Mouse (Mus musculus): ENCODE measurements around the gene Ddx21. TPM values are rescaled to one million over a fixed set of nuclear protein-coding genes. Genes with fewer than 3 reads are reported as not detected.

Ddx21 gene
- polyA plus RNA-seq, 1 experiment from 2014 or later, result 17.1 TPM

- ATAC-seq (ENCODE audit: low FRiP score), result no peak
Measured at GRCm38 (mm10) chr10:62555705-62556557, 46.1 kb downstream of the Ddx21 start.

GRCm38 (mm10) chr10:62553611-62554091 lies 48.4 kb downstream of the Ddx21 start:
- no peaks in the 10 kb centered on the region for H3K27me3 ChIP-seq
- H3K9ac ChIP-seq, result no peak overlapping the region
- no peak overlapping the region for H3K27ac ChIP-seq
- 88% methylated on average over 12 of the region's 12 CpGs for WGBS
- H3K36me3 ChIP-seq, result peaks cover 38% of the 10 kb centered on the region
- H3K4me3 ChIP-seq, result no peak overlapping the region
- no peak overlapping the region for H3K4me2 ChIP-seq
- no peaks in the 10 kb centered on the region for H3K4me1 ChIP-seq (replicated peaks)
- no peaks in the 10 kb centered on the region for H3K9me3 ChIP-seq
- no peak for ATAC-seq (ENCODE audit: low FRiP score)

More at GRCm38 (mm10) chr10:62555705-62556557, 46.1 kb downstream of the Ddx21 start:
- no peak overlapping the region for H3K4me3 ChIP-seq
- no peaks in the 10 kb centered on the region for H3K9me3 ChIP-seq
- no peak overlapping the region for H3K4me2 ChIP-seq
- H3K9ac ChIP-seq, result no peak overlapping the region
- WGBS, result 75% methylated on average over 11 of the region's 11 CpGs
- no peaks in the 10 kb centered on the region for H3K27me3 ChIP-seq
- H3K36me3 ChIP-seq, result peaks cover 61% of the 10 kb centered on the region
- no peak overlapping the region for H3K27ac ChIP-seq
- no peaks in the 10 kb centered on the region for H3K4me1 ChIP-seq (replicated peaks)

- ATAC-seq (ENCODE audit: low FRiP score), result no peak
- Histone ChIP-seq H3K9ac (no peak overlapping the region), H3K27me3 (no peaks in the 10 kb centered on the region), H3K4me1 (replicated peaks) (no peaks in the 10 kb centered on the region), H3K9me3 (no peaks in the 10 kb centered on the region), H3K36me3 (peaks cover 13% of the 10 kb centered on the region; the same call in 1 of the 2 replicates), H3K4me2 (no peak overlapping the region), H3K27ac (no peak overlapping the region), H3K4me3 (no peak overlapping the region)
- 78% methylated on average over 7 of the region's 7 CpGs for WGBS
Measured at GRCm38 (mm10) chr10:62550787-62551300, 51.2 kb downstream of the Ddx21 start.

GRCm38 (mm10) chr10:62549523-62550166 lies 52.4 kb downstream of the Ddx21 start:
- no peaks in the 10 kb centered on the region for H3K27me3 ChIP-seq
- WGBS, result 35% methylated on average over 14 of the region's 16 CpGs
- no peak overlapping the region for H3K9ac ChIP-seq
- H3K4me3 ChIP-seq, result no peak overlapping the region
- no peak; the same call in 1 of the 2 replicates for ATAC-seq (ENCODE audit: low FRiP score)
- H3K27ac ChIP-seq, result no peak overlapping the region
- no peak overlapping the region for H3K4me2 ChIP-seq
- peaks cover 10% of the 10 kb centered on the region; the same call in 1 of the 2 replicates for H3K36me3 ChIP-seq
- H3K4me1 ChIP-seq (replicated peaks), result no peaks in the 10 kb centered on the region
- no peaks in the 10 kb centered on the region for H3K9me3 ChIP-seq

GRCm38 (mm10) chr10:62546441-62546840 lies 55.6 kb downstream of the Ddx21 start:
- H3K9me3 ChIP-seq, result no peaks in the 10 kb centered on the region
- no peak overlapping the region for H3K4me2 ChIP-seq
- 84% methylated on average over 10 of the region's 10 CpGs for WGBS
- H3K9ac ChIP-seq, result no peak overlapping the region
- no peak overlapping the region for H3K4me3 ChIP-seq
- no peak for ATAC-seq (ENCODE audit: low FRiP score)
- H3K27me3 ChIP-seq, result no peaks in the 10 kb centered on the region
- no peaks in the 10 kb centered on the region for H3K36me3 ChIP-seq
- no peak overlapping the region for H3K27ac ChIP-seq
- H3K4me1 ChIP-seq (replicated peaks), result no peaks in the 10 kb centered on the region

GRCm38 (mm10) chr10:62545759-62546158 lies 56.3 kb downstream of the Ddx21 start:
- ATAC-seq (ENCODE audit: low FRiP score), result no peak
- Histone ChIP-seq H3K27me3 (no peaks in the 10 kb centered on the region), H3K9ac (no peak overlapping the region), H3K9me3 (no peaks in the 10 kb centered on the region), H3K4me3 (no peak overlapping the region), H3K27ac (no peak overlapping the region), H3K4me2 (no peak overlapping the region), H3K4me1 (replicated peaks) (no peaks in the 10 kb centered on the region), H3K36me3 (no peaks in the 10 kb centered on the region)

- Histone ChIP-seq H3K9me3 (no peaks in the 10 kb centered on the region), H3K4me1 (replicated peaks) (no peaks in the 10 kb centered on the region), H3K4me3 (no peak overlapping the region), H3K4me2 (no peak overlapping the region), H3K9ac (no peak overlapping the region), H3K27me3 (no peaks in the 10 kb centered on the region), H3K36me3 (no peaks in the 10 kb centered on the region), H3K27ac (no peak overlapping the region)
- WGBS, result 92% methylated on average over 4 of the region's 4 CpGs
- no peak for ATAC-seq (ENCODE audit: low FRiP score)
Measured at GRCm38 (mm10) chr10:62544316-62544715, 57.8 kb downstream of the Ddx21 start.

GRCm38 (mm10) chr10:62543399-62543808 lies 58.7 kb downstream of the Ddx21 start:
- H3K36me3 ChIP-seq, result no peaks in the 10 kb centered on the region
- H3K9me3 ChIP-seq, result no peaks in the 10 kb centered on the region
- no peak overlapping the region for H3K27ac ChIP-seq
- no peak overlapping the region for H3K9ac ChIP-seq
- H3K4me2 ChIP-seq, result no peak overlapping the region
- H3K27me3 ChIP-seq, result no peaks in the 10 kb centered on the region
- no peaks in the 10 kb centered on the region for H3K4me1 ChIP-seq (replicated peaks)
- H3K4me3 ChIP-seq, result no peak overlapping the region
- ATAC-seq (ENCODE audit: low FRiP score), result no peak
- WGBS, result 77% methylated on average over 12 of the region's 12 CpGs

GRCm38 (mm10) chr10:62542928-62543327 lies 59.2 kb downstream of the Ddx21 start:
- Histone ChIP-seq H3K9me3 (no peaks in the 10 kb centered on the region), H3K27me3 (no peaks in the 10 kb centered on the region), H3K9ac (no peak overlapping the region), H3K4me2 (no peak overlapping the region), H3K4me3 (no peak overlapping the region), H3K4me1 (replicated peaks) (no peaks in the 10 kb centered on the region), H3K27ac (no peak overlapping the region), H3K36me3 (no peaks in the 10 kb centered on the region)
- 96% methylated on average over 8 of the region's 8 CpGs for WGBS
- ATAC-seq (ENCODE audit: low FRiP score), result no peak

GRCm38 (mm10) chr10:62542507-62542906 lies 59.6 kb downstream of the Ddx21 start:
- WGBS, result 91% methylated on average over 11 of the region's 12 CpGs
- ATAC-seq (ENCODE audit: low FRiP score), result no peak

GRCm38 (mm10) chr10:62541499-62541898 lies 60.6 kb downstream of the Ddx21 start:
- Histone ChIP-seq H3K4me2 (no peak overlapping the region), H3K9me3 (no peaks in the 10 kb centered on the region)

More at GRCm38 (mm10) chr10:62542507-62542906, 59.6 kb downstream of the Ddx21 start:
- Histone ChIP-seq H3K4me1 (replicated peaks) (no peaks in the 10 kb centered on the region), H3K9ac (no peak overlapping the region), H3K4me2 (no peak overlapping the region), H3K27me3 (no peaks in the 10 kb centered on the region), H3K27ac (no peak overlapping the region), H3K4me3 (no peak overlapping the region), H3K9me3 (no peaks in the 10 kb centered on the region), H3K36me3 (no peaks in the 10 kb centered on the region)

GRCm38 (mm10) chr10:62540800-62541199 lies 61.3 kb downstream of the Ddx21 start:
- Histone ChIP-seq H3K27ac (no peak overlapping the region), H3K9ac (no peak overlapping the region), H3K4me3 (no peak overlapping the region), H3K36me3 (no peaks in the 10 kb centered on the region), H3K27me3 (no peaks in the 10 kb centered on the region), H3K4me1 (replicated peaks) (no peaks in the 10 kb centered on the region), H3K4me2 (no peak overlapping the region), H3K9me3 (no peaks in the 10 kb centered on the region)
- no peak for ATAC-seq (ENCODE audit: low FRiP score)
- 76% methylated on average over 3 of the region's 3 CpGs for WGBS

More at GRCm38 (mm10) chr10:62541499-62541898, 60.6 kb downstream of the Ddx21 start:
- no peak overlapping the region for H3K4me3 ChIP-seq
- ATAC-seq (ENCODE audit: low FRiP score), result no peak
- 96% methylated on average over 12 of the region's 12 CpGs for WGBS
- no peak overlapping the region for H3K27ac ChIP-seq
- H3K4me1 ChIP-seq (replicated peaks), result no peaks in the 10 kb centered on the region
- no peaks in the 10 kb centered on the region for H3K27me3 ChIP-seq
- H3K9ac ChIP-seq, result no peak overlapping the region
- H3K36me3 ChIP-seq, result no peaks in the 10 kb centered on the region

All from hindbrain, embryonic 13.5 days (tissue).